Mouse (Mus musculus) monocyte, adult 5-6 weeks (primary cell): ENCODE data around the gene Ttll13. TPM values are rescaled to one million over a fixed set of nuclear protein-coding genes. Genes with fewer than 3 reads are reported as not detected.

Experiments
- ATAC-seq: fragments of 153-309, 156-312 bp; replicated peaks from 2 replicates; pipeline ENCODE4 v1.8.0; 2017; ENCODE audit warnings: mild to moderate bottlenecking; ENCODE audit not compliant: low TSS enrichment, insufficient number of reproducible peaks, severe bottlenecking, poor library complexity, low FRiP score
- total RNA-seq: library from RNA; stranded (forward); fragments of 200-1000, 200-491, 200-594 nt; gene quantifications from 3 replicates; pipeline ENCODE4 v1.2.3, GENCODE M21; 2017

The Ttll13 gene
- total RNA-seq, 1 experiment from 2014 or later, result not detected

- ATAC-seq, result no peak
Measured at GRCm38 (mm10) chr7:80294764-80295648, 48.8 kb downstream of the Ttll13 start.

- ATAC-seq, result no peak
Measured at GRCm38 (mm10) chr7:80296462-80296861, 50.3 kb downstream of the Ttll13 start.

- ATAC-seq, result no peak
Measured at GRCm38 (mm10) chr7:80297041-80297440, 50.9 kb downstream of the Ttll13 start.

- ATAC-seq, result no peak
Measured at GRCm38 (mm10) chr7:80298754-80299153, 52.6 kb downstream of the Ttll13 start.

GRCm38 (mm10) chr7:80299568-80299967 lies 53.4 kb downstream of the Ttll13 start:
- no peak for ATAC-seq

- no peak for ATAC-seq
Measured at GRCm38 (mm10) chr7:80301522-80301921, 55.3 kb downstream of the Ttll13 start.

- no peak for ATAC-seq
Measured at GRCm38 (mm10) chr7:80307766-80308165, 61.6 kb downstream of the Ttll13 start.

Other genes with a start within 250 kb of the Ttll13 start
- gene Zfp710, start 221.6 kb upstream of the Ttll13 start, total RNA-seq, result 55.9 to 77.3 TPM (median 60.7 TPM) in 3 replicates
- gene Idh2, start 131.0 kb upstream of the Ttll13 start, total RNA-seq, result 23.3 to 27.2 TPM (median 24.2 TPM) in 3 replicates
- 7.4 to 9.3 TPM (median 9.1 TPM) in 3 replicates for gene Sema4b, start 59.5 kb upstream of the Ttll13 start, total RNA-seq
- 37.5 to 51.3 TPM (median 45.7 TPM) in 3 replicates for gene Cib1, start 13.6 kb upstream of the Ttll13 start, total RNA-seq
- 0.86 to 3.5 TPM (median 2.2 TPM) in 3 replicates for gene Gdpgp1, start 13.5 kb upstream of the Ttll13 start, total RNA-seq
- gene Ngrn, start 14.8 kb downstream of the Ttll13 start, total RNA-seq, result 22.5 to 35.4 TPM (median 27.3 TPM) in 3 replicates
- gene Vps33b, start 23.3 kb downstream of the Ttll13 start, total RNA-seq, result 35.8 to 53.3 TPM (median 47.4 TPM) in 3 replicates
- gene Prc1, start 48.1 kb downstream of the Ttll13 start, total RNA-seq, result 6.3 to 11.8 TPM (median 7.3 TPM) in 3 replicates
- gene Rccd1, start 78.1 kb downstream of the Ttll13 start, total RNA-seq, result 4.0 to 14.3 TPM (median 4.7 TPM) in 3 replicates
- 28.3 to 50.6 TPM (median 33.6 TPM) in 3 replicates for gene Unc45a, start 94.6 kb downstream of the Ttll13 start, total RNA-seq
- gene Hddc3, start 96.7 kb downstream of the Ttll13 start, total RNA-seq, result 0.21 to 6.1 TPM (median 1.5 TPM) in 3 replicates
- gene Man2a2, start 125.0 kb downstream of the Ttll13 start, total RNA-seq, result 12.8 to 20.6 TPM (median 18.0 TPM) in 3 replicates
- 117 to 175 TPM (median 150 TPM) in 3 replicates for gene Fes, start 141.6 kb downstream of the Ttll13 start, total RNA-seq
- gene Furin, start 159.1 kb downstream of the Ttll13 start, total RNA-seq, result 31.1 to 46.2 TPM (median 34.3 TPM) in 3 replicates